Mouse (Mus musculus): ENCODE data around the gene 1700012B09Rik. TPM values are rescaled to one million over a fixed set of nuclear protein-coding genes. Genes with fewer than 3 reads are reported as not detected.

Gene 1700012B09Rik
- total and polyA plus RNA-seq, 2 experiments from 2014 or later, result 1.00 to 8.8 TPM

DNA sequence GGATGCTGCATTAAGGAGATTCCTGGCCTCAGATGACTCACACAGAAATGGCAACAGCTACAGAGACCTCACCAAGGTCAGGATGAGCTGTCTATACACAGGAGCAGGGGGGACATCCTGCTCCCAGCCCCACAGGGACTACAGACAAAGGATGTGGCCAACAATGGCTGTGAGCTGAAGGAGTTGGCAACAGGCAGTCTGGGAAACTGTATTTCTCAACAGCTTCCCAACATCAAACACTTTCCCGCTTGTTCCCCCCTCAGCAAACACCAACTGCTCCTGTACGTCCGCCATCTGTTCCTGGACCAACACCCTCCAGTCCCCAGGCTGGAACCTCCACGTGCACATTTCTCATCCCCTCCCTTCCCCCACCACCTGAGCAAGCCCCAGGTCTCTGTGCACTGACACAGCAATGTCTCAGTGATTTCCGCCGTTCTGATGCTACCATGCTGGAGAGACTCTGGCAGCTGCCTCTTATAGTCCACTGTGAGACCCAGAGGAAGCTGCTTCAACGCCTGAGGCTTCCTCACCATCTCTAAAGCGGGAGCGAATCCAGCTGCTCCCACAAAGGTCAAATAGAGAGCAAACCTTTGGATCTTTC, 39.8 kb downstream of the 1700012B09Rik start:
- Histone ChIP-seq H3K9me3 (ENCODE audit: low read length) (no peaks in the 10 kb centered on the region), H3K9ac (no peak overlapping the region), H3K36me3 (ENCODE audit: insufficient read depth) (no peaks in the 10 kb centered on the region), H3K4me3 (ENCODE audit: low read depth, low read length) (no peak overlapping the region), H3K27me3 (ENCODE audit: insufficient read depth, low read length) (no peaks in the 10 kb centered on the region), H3K27ac (ENCODE audit: low read depth, low read length) (no peak overlapping the region), H3K4me2 (ENCODE audit: low read depth) (no peak overlapping the region), H3K4me1 (ENCODE audit: insufficient read depth) (no peaks in the 10 kb centered on the region)
- no peak for TF ChIP-seq CTCF (IDR thresholded peaks at IDR 0.05; ENCODE audit: low read depth)
- 57% methylated on average over 9 of the region's 9 CpGs for WGBS
- no peak for ATAC-seq
- DNase-seq, result no peak

DNA sequence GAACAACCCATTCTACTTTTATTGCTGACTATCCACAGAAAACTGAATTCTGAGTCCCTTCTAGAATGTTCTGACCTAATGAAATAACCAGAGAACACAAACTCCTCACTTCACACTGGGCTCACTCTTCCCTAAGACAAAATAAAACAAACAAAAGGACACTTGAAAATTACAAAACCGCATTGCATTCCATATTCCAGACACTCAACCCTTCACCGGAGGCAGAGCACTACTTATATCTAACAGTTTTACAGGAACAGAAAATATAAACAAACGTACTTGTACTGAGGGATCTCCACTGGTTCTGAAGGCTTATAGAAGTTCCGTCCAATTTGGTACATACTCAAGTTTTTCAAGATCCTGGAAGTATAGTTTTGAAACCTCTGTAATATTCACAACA, 42.5 kb downstream of the 1700012B09Rik start:
- Histone ChIP-seq H3K4me1 (ENCODE audit: insufficient read depth) (no peaks in the 10 kb centered on the region), H3K36me3 (ENCODE audit: insufficient read depth) (no peaks in the 10 kb centered on the region), H3K9ac (no peak overlapping the region), H3K27ac (ENCODE audit: low read depth, low read length) (no peak overlapping the region), H3K27me3 (ENCODE audit: insufficient read depth, low read length) (no peaks in the 10 kb centered on the region), H3K4me3 (ENCODE audit: low read depth, low read length) (no peak overlapping the region), H3K9me3 (ENCODE audit: low read length) (no peaks in the 10 kb centered on the region), H3K4me2 (ENCODE audit: low read depth) (no peak overlapping the region)
- WGBS, result 83% methylated on average over 4 of the region's 4 CpGs
- TF ChIP-seq CTCF (IDR thresholded peaks at IDR 0.05; ENCODE audit: low read depth), result no peak
- ATAC-seq (no peak), DNase-seq (no peak)

DNA sequence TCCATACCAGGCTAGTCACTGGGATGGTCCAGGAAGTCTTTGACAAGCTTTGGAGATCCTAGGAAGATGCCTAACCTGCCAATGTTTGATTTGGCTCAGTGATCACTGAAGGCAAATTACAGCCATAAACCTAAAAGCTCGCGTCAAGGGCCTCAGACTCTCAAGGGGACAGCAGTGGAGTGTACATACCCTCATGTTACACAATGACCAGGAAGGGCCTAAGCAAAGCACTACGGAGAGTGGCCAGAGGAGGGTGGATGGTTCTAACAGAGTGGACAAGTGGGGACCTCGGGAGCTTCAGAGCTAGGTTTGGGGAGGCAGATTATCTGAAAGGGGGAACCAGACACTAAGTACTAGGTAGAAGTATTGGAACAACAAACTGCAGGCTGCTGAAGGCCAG, 44.2 kb downstream of the 1700012B09Rik start:
- DNase-seq, result no peak
- no peak for TF ChIP-seq CTCF (IDR thresholded peaks at IDR 0.05; ENCODE audit: low read depth)
- Histone ChIP-seq H3K9me3 (ENCODE audit: low read length) (no peaks in the 10 kb centered on the region), H3K36me3 (ENCODE audit: insufficient read depth) (no peaks in the 10 kb centered on the region), H3K4me2 (ENCODE audit: low read depth) (no peak overlapping the region), H3K9ac (no peak overlapping the region), H3K4me1 (ENCODE audit: insufficient read depth) (no peaks in the 10 kb centered on the region), H3K27ac (ENCODE audit: low read depth, low read length) (no peak overlapping the region), H3K4me3 (ENCODE audit: low read depth, low read length) (no peak overlapping the region), H3K27me3 (ENCODE audit: insufficient read depth, low read length) (no peaks in the 10 kb centered on the region)
- WGBS, result 96% methylated on average over 4 of the region's 4 CpGs
- ATAC-seq, result no peak

DNA sequence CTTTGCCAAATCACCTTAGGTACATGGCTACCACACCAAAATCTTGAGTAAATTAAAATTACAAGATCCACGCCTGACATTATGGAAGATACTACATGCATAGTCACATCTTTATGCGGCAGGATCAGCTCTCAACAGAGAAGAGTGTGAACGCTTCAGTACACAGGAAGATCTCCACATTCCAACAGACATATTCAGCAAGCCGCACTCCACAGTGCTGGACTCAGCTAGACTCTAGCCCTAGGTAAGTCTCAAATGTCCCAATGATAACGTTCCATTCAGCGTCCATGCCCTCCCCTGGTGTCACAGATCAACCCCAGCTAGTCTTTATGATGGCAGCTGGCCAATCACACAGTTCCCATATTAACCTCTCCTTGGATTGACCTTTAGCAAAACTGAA, 44.8 kb downstream of the 1700012B09Rik start:
- TF ChIP-seq CTCF (IDR thresholded peaks at IDR 0.05; ENCODE audit: low read depth), result no peak
- H3K9me3 ChIP-seq (ENCODE audit: low read length), result no peaks in the 10 kb centered on the region
- no peak overlapping the region for H3K4me3 ChIP-seq (ENCODE audit: low read depth, low read length)
- ATAC-seq, result no peak
- no peak overlapping the region for H3K9ac ChIP-seq
- no peak overlapping the region for H3K4me2 ChIP-seq (ENCODE audit: low read depth)
- H3K27me3 ChIP-seq (ENCODE audit: insufficient read depth, low read length), result no peaks in the 10 kb centered on the region
- no peaks in the 10 kb centered on the region for H3K4me1 ChIP-seq (ENCODE audit: insufficient read depth)
- no peak for DNase-seq
- 87% methylated on average over 6 of the region's 6 CpGs for WGBS
- H3K36me3 ChIP-seq (ENCODE audit: insufficient read depth), result no peaks in the 10 kb centered on the region
- no peak overlapping the region for H3K27ac ChIP-seq (ENCODE audit: low read depth, low read length)

DNA sequence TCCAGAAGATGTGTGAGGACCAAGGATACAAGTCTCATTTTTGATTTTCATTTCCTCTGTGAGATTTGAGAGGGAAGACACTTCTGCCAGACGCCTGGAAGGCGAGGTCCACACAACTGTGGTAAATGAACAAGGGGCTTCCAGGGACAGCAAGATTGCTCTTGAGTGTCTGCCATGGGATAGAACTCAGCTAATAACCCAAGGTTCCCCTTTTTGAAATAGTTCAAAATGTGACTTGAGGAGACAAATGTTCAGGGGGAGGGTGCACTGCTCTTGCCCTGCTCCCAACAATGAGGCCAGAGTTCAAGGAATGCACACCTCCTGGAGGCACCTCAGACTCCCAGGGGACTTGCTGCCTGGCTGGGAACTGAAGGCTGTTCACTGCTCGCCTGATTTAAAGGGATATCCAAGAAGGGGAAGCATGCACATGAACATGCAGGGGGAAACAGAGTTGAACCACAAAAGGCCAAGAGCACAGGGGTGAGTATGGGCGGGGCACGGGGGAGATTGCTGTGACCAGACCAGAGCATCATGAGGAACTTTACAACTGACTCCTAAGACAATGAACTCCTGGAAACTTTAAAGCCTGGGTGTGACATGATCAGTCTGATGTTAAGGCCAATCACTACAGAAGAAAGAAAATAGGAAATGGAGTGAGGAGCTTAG, 45.9 kb downstream of the 1700012B09Rik start:
- no peak for DNase-seq
- Histone ChIP-seq H3K9ac (no peak overlapping the region), H3K4me2 (ENCODE audit: low read depth) (no peak overlapping the region), H3K4me3 (ENCODE audit: low read depth, low read length) (no peak overlapping the region), H3K36me3 (ENCODE audit: insufficient read depth) (no peaks in the 10 kb centered on the region), H3K27ac (ENCODE audit: low read depth, low read length) (no peak overlapping the region), H3K9me3 (ENCODE audit: low read length) (no peaks in the 10 kb centered on the region), H3K4me1 (ENCODE audit: insufficient read depth) (no peaks in the 10 kb centered on the region), H3K27me3 (ENCODE audit: insufficient read depth, low read length) (no peaks in the 10 kb centered on the region)
- no peak for TF ChIP-seq CTCF (IDR thresholded peaks at IDR 0.05; ENCODE audit: low read depth)
- no peak for ATAC-seq
- 82% methylated on average over 5 of the region's 5 CpGs for WGBS

DNA sequence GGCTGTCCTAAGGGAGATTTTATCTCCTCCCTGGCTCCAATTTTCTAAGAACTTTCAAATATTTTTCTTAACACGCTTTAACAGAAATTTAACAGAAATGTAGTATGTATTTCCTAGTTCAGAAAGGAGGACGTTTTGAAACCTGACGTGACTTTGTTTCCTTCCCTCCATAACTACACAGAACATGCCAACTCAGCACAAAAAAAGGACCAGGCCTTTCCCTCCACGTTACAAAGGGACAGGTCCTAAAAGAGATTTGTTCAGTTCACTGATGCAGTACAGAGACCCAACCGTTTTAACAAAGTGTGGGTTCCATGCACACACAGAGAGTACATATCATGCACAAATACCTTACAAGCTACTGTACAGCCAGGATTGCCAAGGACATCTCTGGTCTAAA, 49.2 kb downstream of the 1700012B09Rik start:
- Histone ChIP-seq H3K27me3 (ENCODE audit: insufficient read depth, low read length) (no peaks in the 10 kb centered on the region), H3K27ac (ENCODE audit: low read depth, low read length) (no peak overlapping the region), H3K4me3 (ENCODE audit: low read depth, low read length) (no peak overlapping the region), H3K9me3 (ENCODE audit: low read length) (no peaks in the 10 kb centered on the region), H3K9ac (no peak overlapping the region), H3K36me3 (ENCODE audit: insufficient read depth) (no peaks in the 10 kb centered on the region), H3K4me2 (ENCODE audit: low read depth) (no peak overlapping the region), H3K4me1 (ENCODE audit: insufficient read depth) (no peaks in the 10 kb centered on the region)
- 76% methylated on average over 5 of the region's 5 CpGs for WGBS
- DNase-seq, result no peak
- no peak for ATAC-seq
- TF ChIP-seq CTCF (IDR thresholded peaks at IDR 0.05; ENCODE audit: low read depth), result no peak

DNA sequence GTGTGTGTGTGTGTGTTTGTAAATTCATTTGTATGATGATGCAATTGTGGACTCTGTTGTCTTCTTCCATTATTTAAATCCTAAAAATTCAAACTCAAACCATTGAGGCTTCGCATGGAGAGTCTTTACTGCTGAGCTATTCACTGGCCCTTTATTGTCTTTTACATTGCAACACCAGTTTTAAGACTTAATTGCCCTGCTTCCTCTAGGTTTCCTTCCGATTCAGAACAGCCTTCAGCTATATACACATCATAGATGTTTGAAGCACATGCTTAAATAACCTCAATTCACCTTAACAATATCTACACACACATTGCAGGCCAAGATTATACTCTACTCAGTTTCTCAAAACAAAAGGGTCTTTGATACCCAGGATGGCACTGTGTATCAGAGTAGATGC, 50.4 kb downstream of the 1700012B09Rik start:
- WGBS, result 32% methylated on average over 2 of the region's 2 CpGs
- H3K9ac ChIP-seq, result no peak overlapping the region
- ATAC-seq (no peak), DNase-seq (no peak)
- no peaks in the 10 kb centered on the region for H3K4me1 ChIP-seq (ENCODE audit: insufficient read depth)
- H3K4me3 ChIP-seq (ENCODE audit: low read depth, low read length), result no peak overlapping the region
- no peak overlapping the region for H3K4me2 ChIP-seq (ENCODE audit: low read depth)
- H3K36me3 ChIP-seq (ENCODE audit: insufficient read depth), result no peaks in the 10 kb centered on the region
- no peaks in the 10 kb centered on the region for H3K9me3 ChIP-seq (ENCODE audit: low read length)
- TF ChIP-seq CTCF (IDR thresholded peaks at IDR 0.05; ENCODE audit: low read depth), result no peak
- no peak overlapping the region for H3K27ac ChIP-seq (ENCODE audit: low read depth, low read length)
- H3K27me3 ChIP-seq (ENCODE audit: insufficient read depth, low read length), result no peaks in the 10 kb centered on the region

Measured in forebrain, postnatal 0 days (tissue).